Mouse (Mus musculus) bone marrow macrophage, adult 2 months (primary cell): ENCODE measurements around the gene Dusp8. TPM values are rescaled to one million over a fixed set of nuclear protein-coding genes. Genes with fewer than 3 reads are reported as not detected.

Source experiments
- H3K27ac ChIP-seq: 2 replicates; pipeline ENCODE4 v1.5.1; 2012; ENCODE audit warnings: low read depth, low read length; ENCODE audit not compliant: insufficient read depth
- H3K4me1 ChIP-seq: 2 replicates; pipeline ENCODE4 v1.6.1; 2012; ENCODE audit warnings: low read length; ENCODE audit not compliant: control insufficient read depth, insufficient read depth
- H3K4me3 ChIP-seq: 2 replicates; pipeline ENCODE4 v1.5.1; 2012; ENCODE audit warnings: mild to moderate bottlenecking, low read length, moderate library complexity; ENCODE audit not compliant: insufficient read depth
- CTCF ChIP-seq: IDR thresholded peaks from 2 replicates; pipeline ENCODE4 v1.5.1; 2012; ENCODE audit warnings: low read depth, mild to moderate bottlenecking, low read length, moderate library complexity
- POLR2A ChIP-seq: IDR thresholded peaks from 2 replicates; pipeline ENCODE4 v1.6.1; 2012; ENCODE audit warnings: mild to moderate bottlenecking, low read depth, low read length, borderline replicate concordance
- polyA plus RNA-seq: library from polyadenylated mRNA; stranded (reverse); fragments of >200 nt; gene quantifications from 2 replicates; pipeline ENCODE4 v1.2.4, GENCODE M21; 2012; ENCODE audit not compliant: missing spikeins, insufficient read depth, insufficient read length

Dusp8 gene
- polyA plus RNA-seq, 1 experiment: 0.46 TPM

DNA sequence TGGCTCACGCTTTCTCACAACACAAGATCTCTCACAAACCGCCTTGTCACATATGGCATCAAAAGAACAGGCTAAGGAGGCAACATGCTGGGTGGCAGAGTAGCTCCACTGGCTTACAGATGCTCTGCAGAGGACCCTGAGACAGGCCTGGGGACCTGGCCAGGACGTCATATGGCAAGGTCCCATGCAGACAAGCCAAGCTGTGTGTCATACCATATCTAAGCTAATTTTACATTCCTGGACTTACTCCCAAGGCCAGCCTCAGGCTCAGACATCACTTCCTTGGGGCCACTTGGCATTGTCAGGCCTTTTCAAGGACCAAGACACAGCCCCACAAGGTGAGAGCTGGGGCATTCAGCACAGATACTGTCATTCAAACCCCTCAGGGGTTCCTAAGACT lies 40.2 kb downstream of the Dusp8 start:
- no peak overlapping the region for H3K27ac ChIP-seq
- H3K4me1 ChIP-seq: peaks cover 40% of the 10 kb centered on the region
- TF ChIP-seq POLR2A: no peak
- TF ChIP-seq CTCF: no peak
- H3K4me3 ChIP-seq: no peak overlapping the region

DNA sequence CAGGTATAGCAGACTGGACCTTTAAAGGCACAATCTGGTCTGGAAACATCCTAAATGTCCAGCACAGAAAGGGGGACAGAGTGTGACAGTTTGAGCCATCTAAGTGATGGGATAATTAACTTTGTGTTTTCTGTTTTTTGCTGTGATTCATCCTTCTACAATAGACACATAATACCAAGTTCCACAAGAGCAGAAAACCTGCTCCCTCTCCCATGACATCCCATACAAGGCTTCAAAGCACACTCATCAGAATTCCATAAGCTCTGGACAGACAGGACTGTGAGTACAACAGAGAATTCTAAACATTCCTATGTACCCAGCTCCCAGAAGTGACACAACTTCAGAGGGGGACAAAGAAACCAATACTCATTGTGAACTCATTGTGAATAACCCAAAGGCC lies 45.1 kb downstream of the Dusp8 start:
- Histone ChIP-seq H3K4me1 (peaks cover 4% of the 10 kb centered on the region; the same call in 1 of the 2 replicates), H3K4me3 (no peak overlapping the region), H3K27ac (no peak overlapping the region)
- TF ChIP-seq CTCF: no peak

DNA sequence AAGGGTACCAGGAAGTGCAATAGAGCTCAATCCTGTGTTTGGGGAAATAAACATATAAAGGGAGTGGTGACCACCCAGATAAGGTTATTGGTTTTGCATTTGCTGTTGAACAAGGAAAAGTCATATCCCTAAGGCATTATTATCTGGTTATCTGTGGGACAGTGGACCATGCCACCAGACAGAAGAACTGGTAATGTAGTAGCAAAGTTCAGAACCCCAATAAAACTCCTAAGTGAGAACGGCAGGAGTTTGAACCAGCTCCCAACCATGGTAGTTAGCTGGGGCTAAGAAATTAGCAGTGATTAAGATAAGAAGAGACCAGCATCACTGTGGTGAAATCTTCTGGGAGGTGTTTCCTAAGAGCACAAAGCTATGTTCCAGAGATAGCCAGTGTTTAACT lies 49.7 kb downstream of the Dusp8 start:
- Histone ChIP-seq H3K27ac (no peak overlapping the region), H3K4me3 (no peak overlapping the region), H3K4me1 (peaks cover 11% of the 10 kb centered on the region)
- TF ChIP-seq POLR2A (no peak), CTCF (no peak)

DNA sequence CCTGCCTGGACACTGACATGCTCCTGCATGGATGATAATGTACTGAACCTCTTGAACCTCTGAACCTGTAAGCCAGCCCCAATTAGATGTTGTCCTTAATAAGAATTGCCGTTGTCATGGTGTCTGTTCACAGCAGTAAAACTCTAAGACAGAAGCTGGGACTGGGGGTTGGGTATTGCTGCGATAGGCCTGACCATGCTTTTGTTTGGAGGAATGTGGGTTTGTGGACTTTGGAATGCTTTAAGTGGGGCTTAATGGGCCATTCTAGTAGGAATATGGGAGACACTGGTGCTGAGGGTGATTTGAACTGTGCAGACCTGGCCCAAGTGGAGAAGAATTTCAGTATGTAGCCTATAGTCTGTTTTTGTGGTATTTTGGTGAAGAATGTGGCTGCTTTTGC lies 50.3 kb downstream of the Dusp8 start:
- Histone ChIP-seq H3K4me3 (no peak overlapping the region), H3K4me1 (peaks cover 15% of the 10 kb centered on the region), H3K27ac (no peak overlapping the region)
- no peak for TF ChIP-seq CTCF
- no peak for TF ChIP-seq POLR2A

DNA sequence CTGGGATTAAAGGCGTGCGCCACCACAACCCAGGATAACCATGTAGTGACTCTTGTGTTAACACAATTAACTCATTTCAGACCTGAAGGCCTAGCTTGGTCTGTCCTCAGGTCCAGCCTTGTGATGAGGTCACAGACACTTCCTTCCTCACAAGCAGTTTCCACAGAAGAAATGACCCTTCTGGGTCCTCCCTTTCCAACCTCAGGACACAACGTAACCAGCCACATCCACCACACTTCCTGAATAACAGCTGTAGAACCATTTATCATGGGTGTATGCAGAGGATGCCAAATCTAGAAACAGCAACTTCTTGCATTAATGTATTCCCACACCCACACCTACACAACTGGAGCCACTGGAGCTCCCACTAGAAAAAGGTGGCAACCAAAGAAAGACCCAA lies 54.9 kb downstream of the Dusp8 start:
- Histone ChIP-seq H3K27ac (0 out of 2 replicates have a peak overlapping the region, but pooled peaks have one; percentile 4), H3K4me3 (no peak overlapping the region), H3K4me1 (peaks cover 31% of the 10 kb centered on the region)
- TF ChIP-seq POLR2A (no peak), CTCF (no peak)

DNA sequence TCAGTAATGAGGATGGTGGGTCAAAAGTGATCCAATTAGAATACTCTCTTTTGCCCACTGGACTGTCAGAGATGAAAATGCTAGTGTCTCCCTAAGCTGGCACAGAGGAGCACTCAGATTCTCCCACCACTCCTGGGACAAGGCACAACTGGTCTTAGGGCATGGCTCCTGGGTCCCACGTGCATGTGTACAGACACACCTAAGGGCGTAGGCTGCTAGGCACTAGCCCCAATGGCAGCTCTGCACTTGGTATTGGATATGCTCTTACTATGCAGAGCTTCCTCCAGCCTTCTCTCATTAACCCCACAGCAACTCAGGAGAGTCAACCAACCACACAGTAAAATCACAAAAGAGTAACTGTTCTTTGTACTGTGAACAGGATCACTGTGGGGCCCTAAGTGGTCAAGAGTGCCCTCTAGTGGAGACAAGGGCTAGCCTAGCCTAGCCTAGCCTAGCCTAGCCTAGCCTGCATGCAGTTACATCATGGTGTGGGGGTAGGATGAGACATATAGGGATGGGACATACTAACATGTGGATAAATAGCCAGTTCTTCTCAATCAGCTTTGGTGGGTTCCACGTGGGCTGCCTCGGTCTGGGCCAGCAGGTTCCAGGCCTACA lies 58.0 kb downstream of the Dusp8 start:
- TF ChIP-seq CTCF (peak; percentile 43; the same call in 1 of the 2 replicates), POLR2A (no peak)

DNA sequence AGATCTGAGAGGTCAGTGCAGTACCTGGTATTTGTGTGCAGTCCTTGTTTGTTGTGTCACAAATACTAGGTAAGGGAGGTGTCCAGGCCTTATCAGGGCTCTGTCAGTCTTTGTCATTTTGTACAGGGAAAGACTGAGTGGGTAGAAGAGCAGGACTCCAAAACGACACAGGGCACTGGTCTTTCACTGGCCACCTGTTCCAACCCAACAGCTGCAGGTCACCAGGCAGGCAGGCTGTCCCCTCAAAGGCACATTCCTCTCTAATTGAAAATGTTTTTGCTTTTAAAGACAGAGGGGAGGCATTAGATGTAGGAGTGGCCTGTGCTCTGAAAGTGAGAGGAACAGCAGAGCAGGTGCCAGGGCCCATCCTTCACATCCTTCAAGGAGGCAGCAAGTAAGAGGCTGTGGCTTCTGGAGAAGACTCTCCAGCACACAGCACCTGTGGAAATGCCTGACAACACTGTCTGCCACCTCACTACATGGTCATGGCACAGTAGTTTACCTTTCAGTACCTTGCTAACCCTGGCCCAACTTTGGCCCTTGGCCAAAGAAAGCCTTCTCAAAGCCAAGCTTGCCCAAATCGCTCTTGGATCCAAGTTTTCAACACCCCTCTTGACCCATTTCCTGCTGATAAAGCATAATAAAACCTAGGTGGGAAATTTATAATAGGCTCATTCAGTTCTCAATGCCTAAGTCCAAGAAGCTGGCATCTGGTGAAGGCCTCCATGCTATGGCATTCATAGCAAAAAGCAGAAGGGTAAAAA lies 60.4 kb downstream of the Dusp8 start:
- TF ChIP-seq CTCF (no peak), POLR2A (no peak)
- peaks cover 21% of the 10 kb centered on the region for H3K4me1 ChIP-seq

More for the DNA sequence above, 58.0 kb downstream of the Dusp8 start:
- H3K27ac ChIP-seq: no peak overlapping the region
- H3K4me1 ChIP-seq: peaks cover 37% of the 10 kb centered on the region
- no peak overlapping the region for H3K4me3 ChIP-seq

DNA sequence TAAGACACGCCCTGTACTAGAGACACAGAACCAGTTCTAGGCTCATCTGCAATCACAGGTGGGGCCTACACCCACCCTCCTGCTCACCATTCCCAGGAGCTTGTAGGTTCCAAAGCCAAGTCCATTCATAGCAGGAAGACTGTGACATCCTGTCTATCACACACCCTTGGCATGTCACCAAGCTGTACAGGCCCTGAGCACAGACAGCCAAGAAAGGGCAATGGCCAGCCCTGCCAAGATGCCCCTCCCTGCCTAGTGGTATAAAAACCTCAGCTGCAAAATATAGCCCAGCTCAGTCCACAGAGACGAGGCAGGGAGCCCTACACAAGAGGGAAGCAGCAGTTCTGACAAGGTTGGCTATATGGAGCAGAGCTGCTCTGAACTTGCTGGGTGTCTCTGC lies 61.4 kb downstream of the Dusp8 start:
- no peak overlapping the region for H3K4me3 ChIP-seq
- no peak overlapping the region for H3K27ac ChIP-seq
- H3K4me1 ChIP-seq: peaks cover 13% of the 10 kb centered on the region
- TF ChIP-seq POLR2A (no peak), CTCF (no peak)

More for the DNA sequence above, 60.4 kb downstream of the Dusp8 start:
- Histone ChIP-seq H3K4me3 (no peak overlapping the region), H3K27ac (no peak overlapping the region)

DNA sequence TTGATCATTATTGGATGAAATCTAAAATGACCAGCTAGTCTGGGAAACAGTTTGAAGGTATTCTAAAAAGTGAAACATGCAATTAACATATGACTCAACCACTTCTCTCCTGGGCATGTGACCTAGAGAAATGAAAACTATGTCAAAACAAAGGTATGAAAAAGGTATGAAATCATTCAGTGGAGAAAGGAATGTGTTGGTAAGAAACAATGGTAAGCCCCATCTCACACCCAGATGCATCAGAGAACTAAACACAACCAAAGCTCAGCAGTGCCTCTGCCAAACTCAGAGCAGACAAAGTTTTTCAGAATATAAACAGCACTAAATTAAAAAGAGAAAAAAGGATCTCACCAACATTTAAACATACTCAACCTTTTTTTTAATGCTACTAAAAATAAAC lies 65.6 kb downstream of the Dusp8 start:
- Histone ChIP-seq H3K27ac (no peak overlapping the region), H3K4me3 (no peak overlapping the region), H3K4me1 (peaks cover 6% of the 10 kb centered on the region)
- TF ChIP-seq CTCF (no peak), POLR2A (no peak)

Other genes with a start within 250 kb of the Dusp8 start
- gene Tollip, start 177.3 kb downstream of the Dusp8 start, polyA plus RNA-seq: 37.2 and 39.1 TPM in 2 replicates
- gene Brsk2, start 146.1 kb downstream of the Dusp8 start, polyA plus RNA-seq: not detected in 2 replicates
- gene Mob2, start 34.8 kb downstream of the Dusp8 start, polyA plus RNA-seq: 29.5 and 37.0 TPM in 2 replicates
- not detected in 2 replicates for gene Gm45618, start 24.9 kb upstream of the Dusp8 start, polyA plus RNA-seq
- not detected in 2 replicates for gene Gm39115, start 40.2 kb upstream of the Dusp8 start, polyA plus RNA-seq
- not detected in 2 replicates for gene Gm45337, start 48.8 kb upstream of the Dusp8 start, polyA plus RNA-seq
- not detected in 2 replicates for gene Gm29735, start 61.3 kb upstream of the Dusp8 start, polyA plus RNA-seq
- not detected in 2 replicates for gene Gm4553, start 69.9 kb upstream of the Dusp8 start, polyA plus RNA-seq
- not detected in 2 replicates for gene Krtap5-2, start 80.2 kb upstream of the Dusp8 start, polyA plus RNA-seq
- gene Gm10153, start 94.5 kb upstream of the Dusp8 start, polyA plus RNA-seq: not detected in 2 replicates
- gene Krtap5-3, start 105.5 kb upstream of the Dusp8 start, polyA plus RNA-seq: not detected in 2 replicates
- gene Gm7579, start 116.0 kb upstream of the Dusp8 start, polyA plus RNA-seq: not detected in 2 replicates
- gene Krtap5-5, start 134.1 kb upstream of the Dusp8 start, polyA plus RNA-seq: not detected in 2 replicates
- gene Gm40460, start 145.2 kb upstream of the Dusp8 start, polyA plus RNA-seq: not detected in 2 replicates
- gene Gm2431, start 162.5 kb upstream of the Dusp8 start, polyA plus RNA-seq: not detected in 2 replicates
- gene Gm4559, start 178.5 kb upstream of the Dusp8 start, polyA plus RNA-seq: not detected in 2 replicates
- gene Krtap5-1, start 201.3 kb upstream of the Dusp8 start, polyA plus RNA-seq: not detected in 2 replicates
- not detected in 2 replicates for gene Krtap5-4, start 207.7 kb upstream of the Dusp8 start, polyA plus RNA-seq